Mouse (Mus musculus) thymus, adult 2 months (tissue): ENCODE measurements around the gene Carns1.

Source experiments
- CTCF ChIP-seq: fragments of 200-500 bp; IDR thresholded peaks from 2 replicates; pipeline ENCODE4 v1.5.1; 2012; ENCODE audit warnings: mild to moderate bottlenecking, control low read depth, low read length, moderate library complexity, borderline replicate concordance; ENCODE audit not compliant: control insufficient read depth, poor library complexity, insufficient read depth; ENCODE audit errors: extremely low read depth
- POLR2A ChIP-seq: fragments of 200-500 bp; IDR thresholded peaks from 2 replicates; pipeline ENCODE4 v1.6.1; 2012; ENCODE audit warnings: mild to moderate bottlenecking, low read length, control low read depth, moderate library complexity; ENCODE audit not compliant: control insufficient read depth, poor library complexity, insufficient read depth; ENCODE audit errors: extremely low read depth

DNA sequence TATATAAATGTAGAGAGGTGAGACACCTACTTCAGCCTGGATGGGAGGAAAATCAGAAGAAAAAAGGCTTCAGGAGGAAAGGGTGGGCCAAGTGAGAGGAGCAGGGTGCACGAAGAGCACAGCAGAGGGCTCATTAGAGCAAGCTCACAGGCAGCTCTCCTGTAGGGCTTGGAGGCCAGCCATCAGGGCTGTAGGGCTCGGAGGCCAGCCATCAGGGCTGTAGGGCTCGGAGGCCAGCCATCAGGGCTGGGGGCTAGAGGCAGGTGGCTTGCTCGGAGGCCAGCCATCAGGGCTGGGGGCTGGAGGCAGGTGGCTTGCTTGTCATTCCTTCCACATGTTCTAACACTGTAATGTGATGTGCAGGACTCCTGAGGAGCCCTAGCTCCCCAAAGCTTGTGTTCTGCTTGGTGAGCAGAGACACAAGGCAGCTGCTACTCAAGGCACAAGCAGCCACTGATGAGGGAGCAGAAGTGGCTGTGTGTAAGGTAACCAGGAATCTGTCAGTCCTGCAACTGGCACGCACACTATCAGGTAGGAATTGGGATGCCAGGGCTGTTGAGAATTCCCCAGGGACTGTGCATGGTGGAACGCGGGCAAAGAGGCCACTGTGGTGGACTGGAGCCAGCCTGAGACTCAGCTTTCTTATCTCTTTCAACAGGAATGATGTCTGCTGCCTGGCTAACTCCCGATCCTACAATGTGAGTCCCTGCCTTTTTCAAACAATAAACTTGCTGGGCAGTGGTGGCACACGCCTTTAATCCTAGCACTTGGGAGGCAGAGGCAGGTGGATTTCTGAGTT lies 8.4 kb downstream of the Carns1 start:
- TF ChIP-seq CTCF (no peak), POLR2A (no peak)
